Mouse (Mus musculus): Measurements from ENCODE around the gene Aebp2.

The Aebp2 gene

DNA sequence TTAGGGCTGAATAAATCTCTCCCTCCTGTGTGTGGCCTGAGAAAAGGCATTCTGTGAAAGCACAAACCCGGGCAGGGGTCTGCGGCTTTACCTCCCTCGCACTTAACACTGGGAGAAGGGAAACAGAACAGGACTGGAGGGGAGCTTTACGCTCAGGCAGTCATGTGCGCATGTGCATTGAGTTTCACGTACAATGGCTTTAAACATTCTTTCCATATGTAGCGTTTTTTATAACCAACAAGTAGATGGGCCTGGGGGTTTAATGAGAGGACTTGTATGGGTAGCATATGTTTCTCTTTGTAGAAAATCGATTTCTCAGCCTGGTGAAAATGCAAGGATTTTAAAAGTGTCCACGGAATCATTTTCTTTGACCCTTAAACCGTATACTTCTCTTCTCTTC, 82.7 kb downstream of the Aebp2 start:
- no peak for DNase-seq

DNA sequence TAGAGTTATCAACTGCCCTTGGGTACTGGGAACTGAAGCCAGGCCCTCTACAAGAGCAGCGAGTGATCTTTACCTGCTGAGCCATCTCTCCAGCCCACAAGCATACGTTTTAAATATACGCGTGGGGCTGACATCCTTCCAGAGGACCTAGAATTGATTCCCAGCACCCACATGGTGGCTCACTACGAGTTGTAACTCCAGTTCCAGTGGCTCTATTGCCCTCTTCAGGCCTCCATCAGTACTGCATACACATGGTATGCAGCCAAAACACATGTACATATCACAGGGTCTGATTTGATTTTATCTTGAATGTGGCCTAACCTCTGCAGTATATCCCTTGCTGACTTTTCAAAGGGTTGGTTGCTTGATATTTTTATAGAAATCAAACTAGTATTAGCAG, 83.6 kb downstream of the Aebp2 start:
- DNase-seq = no peak

DNA sequence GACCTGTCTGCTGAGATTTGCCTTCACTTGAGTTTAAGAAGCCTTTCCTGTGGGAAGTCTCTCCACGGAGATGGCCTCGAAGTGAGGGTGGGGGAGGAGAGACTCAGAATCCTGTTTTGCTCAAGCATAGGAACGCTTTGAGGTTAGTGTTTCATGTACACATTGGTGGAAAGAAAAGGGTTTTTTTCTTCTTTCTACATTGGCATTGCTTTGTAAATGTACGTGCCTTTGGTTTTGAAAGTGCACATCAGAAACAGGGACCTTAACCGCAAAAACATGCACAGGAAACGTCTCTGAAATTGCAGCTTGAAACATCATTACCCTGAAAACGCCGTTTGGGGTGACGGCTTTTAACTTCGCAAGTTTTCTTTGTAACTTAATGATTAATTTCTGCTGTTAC, 85.6 kb downstream of the Aebp2 start:
- no peak for DNase-seq

DNA sequence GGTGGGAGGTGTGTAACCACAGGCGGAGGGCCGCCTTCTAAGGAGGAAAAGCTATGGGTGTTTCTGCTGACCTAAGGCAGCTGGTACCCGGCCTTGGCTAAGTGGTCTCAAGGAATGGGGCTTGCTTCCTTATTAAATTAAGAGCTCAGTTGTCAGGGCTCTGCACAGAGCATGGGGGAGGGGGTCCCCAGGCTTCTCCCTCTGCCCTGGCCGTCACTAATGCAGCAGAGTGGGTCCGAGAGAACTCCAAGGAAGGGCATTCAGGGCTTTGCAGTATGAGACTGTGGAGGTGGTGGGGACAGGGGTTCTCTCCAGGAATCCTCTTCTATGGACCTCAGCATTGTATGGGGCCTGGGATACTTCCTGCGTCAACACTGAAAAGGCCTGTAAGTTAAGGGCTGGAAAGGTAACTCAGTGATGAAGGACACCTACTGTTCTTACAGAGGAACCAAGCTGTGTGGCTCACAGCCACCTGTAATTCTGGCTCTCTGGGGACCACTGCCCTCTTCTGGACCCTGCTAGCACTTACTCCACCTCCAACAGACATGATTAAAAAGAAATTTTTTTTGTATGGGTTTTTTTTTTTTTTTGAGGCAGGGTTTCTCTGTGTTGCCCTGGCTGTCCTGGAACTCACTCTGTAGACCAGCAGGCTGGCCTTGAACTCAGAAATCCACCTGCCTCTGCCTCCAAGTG, 87.1 kb downstream of the Aebp2 start:
- DNase-seq = no peak

- DNase-seq = peak; percentile 75
Measured at GRCm38 (mm10) chr6:140712754-140713153, 90.3 kb downstream of the Aebp2 start.

GRCm38 (mm10) chr6:140714905-140715365, 92.5 kb downstream of the Aebp2 start:
- peak; percentile 70 for DNase-seq

GRCm38 (mm10) chr6:140722058-140722457, 99.6 kb downstream of the Aebp2 start:
- no peak for DNase-seq
